Mouse (Mus musculus) kidney, postnatal 36 days (tissue): ENCODE results near the gene Nde1.

ENCODE experiments used
- DNase-seq, 2 experiments: peaks; one replicate each; pipeline ENCODE4 v3.0.0; 2021 to 2022; ENCODE audit warnings: mixed read lengths in 2 of 2

Gene Nde1

GRCm38 (mm10) chr16:14163731-14164130, 656 bp downstream of the Nde1 start:
- DNase-seq: no peak

- DNase-seq: no peak
Measured at GRCm38 (mm10) chr16:14166490-14166889, 3.4 kb downstream of the Nde1 start.

GRCm38 (mm10) chr16:14169706-14170105, 6.6 kb downstream of the Nde1 start:
- no peak for DNase-seq

- DNase-seq: no peak
Measured at GRCm38 (mm10) chr16:14178041-14178440, 15.0 kb downstream of the Nde1 start.

GRCm38 (mm10) chr16:14180163-14180733, 17.2 kb downstream of the Nde1 start:
- no peak for DNase-seq

- no peak for DNase-seq
Measured at GRCm38 (mm10) chr16:14182360-14182759, 19.3 kb downstream of the Nde1 start.

GRCm38 (mm10) chr16:14183856-14184255, 20.8 kb downstream of the Nde1 start:
- no peak for DNase-seq

GRCm38 (mm10) chr16:14185516-14185915, 22.4 kb downstream of the Nde1 start:
- no peak for DNase-seq

- peak; percentile 17 to 26 for DNase-seq
Measured at GRCm38 (mm10) chr16:14194164-14194950, 31.3 kb downstream of the Nde1 start.

- DNase-seq: peak; percentile 63 to 89
Measured at GRCm38 (mm10) chr16:14195427-14195826, 32.4 kb downstream of the Nde1 start.

- DNase-seq: no peak
Measured at GRCm38 (mm10) chr16:14198798-14199197, 35.7 kb downstream of the Nde1 start.

GRCm38 (mm10) chr16:14215156-14215555, 52.1 kb downstream of the Nde1 start:
- no peak for DNase-seq

GRCm38 (mm10) chr16:14237100-14237723, 74.1 kb downstream of the Nde1 start:
- DNase-seq: peak; percentile 72 to 87

- DNase-seq: peak; percentile 1 to 8
Measured at GRCm38 (mm10) chr16:14242059-14242458, 79.0 kb downstream of the Nde1 start.
